In the genomic region with DNA sequence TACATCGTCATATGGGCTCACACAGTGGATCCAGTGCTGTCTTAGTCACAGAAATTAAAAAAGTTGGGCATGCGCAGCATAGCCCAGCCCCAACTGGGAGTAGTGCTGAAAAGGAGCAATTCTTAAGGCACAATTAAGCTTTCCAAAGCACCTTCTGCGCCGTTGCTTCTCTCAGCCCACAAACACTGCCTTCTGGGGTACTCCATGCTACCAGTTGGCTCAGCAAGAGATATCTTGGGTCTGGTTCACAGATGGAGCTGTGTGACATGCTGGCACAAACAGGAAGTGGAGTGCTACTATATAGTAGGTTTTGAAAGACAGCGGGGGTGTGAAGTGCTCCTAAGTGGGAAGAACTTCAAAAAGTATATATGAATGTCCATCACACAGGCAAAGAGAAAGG, we compare ENCODE assay signal across 21 mouse cellular contexts.
DNase-seq lines count a peak whose midpoint lies in the region; ATAC-seq and TF ChIP-seq lines count a peak whose summit lies in the region.
"Had no signal": no experiment of that assay in that cellular context is flagged by ENCODE, and none has a peak within 500 bp of the region (broad histone marks: within the 10 kb centered on the region; RNA-seq: fewer than 3 reads in every experiment).

No protein-coding gene starts in this region.

- intact Hi-C loops in left cerebral cortex, postnatal 14 days (cut with DNase I) = no loop called here

- no peak for TF ChIP-seq CTCF in intestine, postnatal 0 days (IDR thresholded peaks at IDR 0.05; ENCODE audit: low read depth)

- ATAC-seq in heart, embryonic 12.5 days (ENCODE audit: insufficient number of reproducible peaks, low FRiP score) = no peak
- ATAC-seq in intestine, postnatal 0 days = no peak
- ATAC-seq: activated CD4-positive, CD25-positive, alpha-beta regulatory T cell, adult 4 months; Patski had no signal

- no peaks in the 10 kb centered on the region for H3K9me3 ChIP-seq in heart, embryonic 12.5 days (replicated peaks)
- no peaks in the 10 kb centered on the region for H3K9me3 ChIP-seq in intestine, postnatal 0 days (ENCODE audit: control insufficient read depth)
- H3K9me3 ChIP-seq: embryonic facial prominence, embryonic 15.5 days; heart, embryonic 10.5 days; midbrain, embryonic 10.5 days had no signal

- no peaks in the 10 kb centered on the region for H3K27me3 ChIP-seq in heart, embryonic 12.5 days (replicated peaks)
- H3K27me3 ChIP-seq in intestine, postnatal 0 days (replicated peaks; ENCODE audit: control insufficient read depth, insufficient read depth, low read length) = no peaks in the 10 kb centered on the region
- H3K27me3 ChIP-seq: embryonic facial prominence, embryonic 15.5 days; Patski had no signal

- no peak overlapping the region for H3K9ac ChIP-seq in heart, embryonic 12.5 days
- H3K9ac ChIP-seq in intestine, postnatal 0 days (ENCODE audit: low read depth, low read length) = no peak overlapping the region
- H3K9ac ChIP-seq: embryonic facial prominence, embryonic 15.5 days had no signal

- no peak overlapping the region for H3K4me3 ChIP-seq in heart, embryonic 12.5 days
- no peak overlapping the region for H3K4me3 ChIP-seq in intestine, postnatal 0 days (ENCODE audit: low read depth, low read length)
- H3K4me3 ChIP-seq: embryonic facial prominence, embryonic 15.5 days; heart, embryonic 10.5 days; midbrain, embryonic 10.5 days had no signal

- no peaks in the 10 kb centered on the region; the same call in 1 of the 2 replicates for H3K4me1 ChIP-seq in heart, embryonic 12.5 days (replicated peaks)
- no peaks in the 10 kb centered on the region for H3K4me1 ChIP-seq in intestine, postnatal 0 days (replicated peaks; ENCODE audit: control insufficient read depth, insufficient read depth, low read length)
- H3K4me1 ChIP-seq: embryonic facial prominence, embryonic 15.5 days; heart, embryonic 10.5 days; midbrain, embryonic 10.5 days had no signal

- DNase-seq in left cerebral cortex, postnatal 14 days (ENCODE audit: low spot score in 2 of 2) = peak; percentile 40 to 73
- no peak for DNase-seq in left cerebral cortex, adult 11 months (ENCODE audit: low spot score)
- DNase-seq in frontal cortex, postnatal 10 days (ENCODE audit: low spot score in 2 of 2) = peak; percentile 16 to 39
- DNase-seq in right cerebral cortex, adult 18-20 months = peak; percentile 46
- DNase-seq in spleen, postnatal 36 days (ENCODE audit: low spot score in 2 of 2) = no peak
- DNase-seq: adrenal gland, postnatal 36 days; cerebellum, postnatal 14 days; embryo, embryonic 11 days; heart, postnatal 4 days; kidney, adult 9 months; kidney, postnatal 36 days; lung, adult 2 months; lung, postnatal 36 days had no signal

- no peaks in the 10 kb centered on the region for H3K36me3 ChIP-seq in heart, embryonic 12.5 days
- H3K36me3 ChIP-seq in intestine, postnatal 0 days (ENCODE audit: control insufficient read depth, insufficient read depth) = no peaks in the 10 kb centered on the region
- H3K36me3 ChIP-seq: embryonic facial prominence, embryonic 15.5 days; heart, embryonic 10.5 days; midbrain, embryonic 10.5 days had no signal

- WGBS in heart, embryonic 12.5 days = 80% methylated on average over 5 of the region's 5 CpGs
- 90% methylated on average over 5 of the region's 5 CpGs for WGBS in intestine, postnatal 0 days

- no peak overlapping the region for H3K27ac ChIP-seq in heart, embryonic 12.5 days (ENCODE audit: poor library complexity, severe bottlenecking)
- no peak overlapping the region for H3K27ac ChIP-seq in intestine, postnatal 0 days (ENCODE audit: low read depth, low read length)
- H3K27ac ChIP-seq: embryonic facial prominence, embryonic 15.5 days; heart, embryonic 10.5 days; midbrain, embryonic 10.5 days had no signal

- H3K4me2 ChIP-seq in heart, embryonic 12.5 days = no peak overlapping the region
- H3K4me2 ChIP-seq in intestine, postnatal 0 days (replicated peaks; ENCODE audit: low read depth) = no peak overlapping the region
- H3K4me2 ChIP-seq: embryonic facial prominence, embryonic 15.5 days; liver, embryonic 11.5 days had no signal

Comparison
In these comparisons a context has a peak if more than half of its experiments do, and no peak if none do; other contexts are left out.
1. DNase-seq: peak in left cerebral cortex, postnatal 14 days (2 of 2), frontal cortex, postnatal 10 days (2 of 2) and right cerebral cortex, adult 18-20 months (single experiment); none in left cerebral cortex, adult 11 months (single experiment) and spleen, postnatal 36 days (0 of 2).